Mouse (Mus musculus) MEL (cell line): ENCODE data around the gene Heatr5a. TPM values are rescaled to one million over a fixed set of nuclear protein-coding genes. Genes with fewer than 3 reads are reported as not detected.

Experiments
- DNase-seq: peaks from one replicate; pipeline ENCODE4 v3.0.0; 2011; ENCODE audit warnings: low read depth, low spot score
- H3K27ac ChIP-seq: 2 replicates; pipeline ENCODE4 v1.5.1; 2012; ENCODE audit warnings: low read depth, mild to moderate bottlenecking, control low read depth, low read length, moderate library complexity; ENCODE audit not compliant: control insufficient read depth
- H3K27me3 ChIP-seq, 2 experiments: fragments of 150-350 bp in 1 of 2; sonication (generic) in 1 of 2; 2 replicates each; pipeline ENCODE4 v1.6.1; 2012; ENCODE audit warnings: low read length in 2 of 2, mild to moderate bottlenecking in 2 of 2, improper control_type of control experiment in 1 of 2, moderate library complexity in 1 of 2; ENCODE audit not compliant: insufficient read depth in 2 of 2, control insufficient read depth in 1 of 2
- H3K36me3 ChIP-seq, 2 experiments: 2 replicates each; pipeline ENCODE4 v1.6.1; 2012 to 2014; ENCODE audit warnings: low read length in 2 of 2, improper control_type of control experiment in 1 of 2, inconsistent platforms in 1 of 2, mild to moderate bottlenecking in 1 of 2; ENCODE audit not compliant: insufficient read depth in 2 of 2, control insufficient read depth in 1 of 2
- H3K4me1 ChIP-seq, 2 experiments: fragments of 150-350 bp in 1 of 2; sonication (generic) in 1 of 2; 2 replicates each; pipeline ENCODE4 v1.6.1; 2012; ENCODE audit warnings: low read length in 2 of 2, improper control_type of control experiment in 1 of 2, mild to moderate bottlenecking in 1 of 2; ENCODE audit not compliant: insufficient read depth in 2 of 2, control insufficient read depth in 1 of 2
- H3K4me3 ChIP-seq, 2 experiments: fragments of 150-350 bp in 1 of 2; sonication (generic) in 1 of 2; 2 replicates each; pipeline ENCODE4 v1.5.1; 2012; ENCODE audit warnings: low read depth in 2 of 2, low read length in 2 of 2, mild to moderate bottlenecking in 2 of 2, moderate library complexity in 2 of 2, control low read depth in 1 of 2, improper control_type of control experiment in 1 of 2; ENCODE audit not compliant: control insufficient read depth in 1 of 2, insufficient read depth in 1 of 2
- H3K79me2 ChIP-seq: 2 replicates; pipeline ENCODE4 v1.6.1; 2012; ENCODE audit warnings: mild to moderate bottlenecking, low read length, moderate library complexity; ENCODE audit not compliant: control insufficient read depth, poor library complexity, insufficient read depth
- H3K9ac ChIP-seq: 2 replicates; pipeline ENCODE4 v1.6.1; 2012; ENCODE audit warnings: low read depth, mild to moderate bottlenecking, control low read depth, low read length, moderate library complexity; ENCODE audit not compliant: control insufficient read depth, poor library complexity, severe bottlenecking
- H3K9me3 ChIP-seq: fragments of 150-350 bp; sonication (generic); replicated peaks from 2 replicates; pipeline ENCODE4 v1.6.1; 2012; ENCODE audit warnings: mild to moderate bottlenecking, low read length, improper control_type of control experiment, moderate library complexity; ENCODE audit not compliant: insufficient read depth
- BHLHE40 ChIP-seq: IDR thresholded peaks from 2 replicates; pipeline ENCODE4 v1.6.1; 2012; ENCODE audit warnings: low read depth, mild to moderate bottlenecking, inconsistent platforms, low read length, improper control_type of control experiment, borderline replicate concordance
- CHD1 ChIP-seq: IDR thresholded peaks from 2 replicates; pipeline ENCODE4 v1.6.1; 2012; ENCODE audit warnings: low read depth, mild to moderate bottlenecking, inconsistent platforms, low read length, improper control_type of control experiment
- CHD2 ChIP-seq: IDR thresholded peaks from 2 replicates; pipeline ENCODE4 v1.6.1; 2011; ENCODE audit warnings: low read length, improper control_type of control experiment
- ELF1 ChIP-seq: IDR thresholded peaks from 2 replicates; pipeline ENCODE4 v1.6.1; 2014; ENCODE audit warnings: low read depth, mild to moderate bottlenecking, inconsistent platforms, low read length, improper control_type of control experiment, moderate library complexity
- EP300 ChIP-seq, 2 experiments: IDR thresholded peaks; 2 replicates each; pipeline ENCODE4 v1.6.1; 2011; ENCODE audit warnings: improper control_type of control experiment in 2 of 2, low read length in 2 of 2, low read depth in 1 of 2, mild to moderate bottlenecking in 1 of 2
- ETS1 ChIP-seq: IDR thresholded peaks from 2 replicates; pipeline ENCODE4 v1.6.1; 2012; ENCODE audit warnings: low read depth, mild to moderate bottlenecking, inconsistent platforms, low read length, improper control_type of control experiment, moderate library complexity
- GABPA ChIP-seq: IDR thresholded peaks from 2 replicates; pipeline ENCODE4 v1.6.1; 2012; ENCODE audit warnings: low read depth, mild to moderate bottlenecking, inconsistent platforms, low read length, improper control_type of control experiment, moderate library complexity
- GATA1 ChIP-seq: IDR thresholded peaks from 2 replicates; pipeline ENCODE4 v1.6.1; 2011; ENCODE audit warnings: low read depth, low read length, improper control_type of control experiment
- KAT2A ChIP-seq: conservative IDR thresholded peaks from 2 replicates; pipeline ENCODE4 v1.6.1; 2012; ENCODE audit warnings: low read depth, low read length, improper control_type of control experiment, inconsistent platforms
- MAX ChIP-seq: IDR thresholded peaks from 2 replicates; pipeline ENCODE4 v1.6.1; 2011; ENCODE audit warnings: low read length, improper control_type of control experiment
- MAZ ChIP-seq: IDR thresholded peaks from 2 replicates; pipeline ENCODE4 v1.6.1; 2012; ENCODE audit warnings: low read depth, mild to moderate bottlenecking, inconsistent platforms, low read length, improper control_type of control experiment
- MEF2A ChIP-seq: IDR thresholded peaks from 2 replicates; pipeline ENCODE4 v1.6.1; 2014; ENCODE audit warnings: low read depth, mild to moderate bottlenecking, inconsistent platforms, low read length, improper control_type of control experiment; ENCODE audit not compliant: poor library complexity, insufficient replicate concordance, severe bottlenecking; ENCODE audit errors: extremely low read depth
- MYB ChIP-seq: IDR thresholded peaks from 2 replicates; pipeline ENCODE4 v1.6.1; 2011; ENCODE audit warnings: mild to moderate bottlenecking, low read depth, low read length, improper control_type of control experiment
- MYC ChIP-seq: IDR thresholded peaks from 2 replicates; pipeline ENCODE4 v1.6.1; 2011; ENCODE audit warnings: low read depth, mild to moderate bottlenecking, low read length, improper control_type of control experiment, moderate library complexity
- POLR2AphosphoS2 ChIP-seq: IDR thresholded peaks from 2 replicates; pipeline ENCODE4 v1.6.1; 2011; ENCODE audit warnings: low read length, improper control_type of control experiment
- TAL1 ChIP-seq: IDR thresholded peaks from 2 replicates; pipeline ENCODE4 v1.6.1; 2012; ENCODE audit warnings: mild to moderate bottlenecking, inconsistent platforms, low read length, moderate library complexity, mixed read lengths
- TBP ChIP-seq: IDR thresholded peaks from 2 replicates; pipeline ENCODE4 v1.8.0; 2011; ENCODE audit warnings: low read depth, low read length, improper control_type of control experiment
- TCF12 ChIP-seq: IDR thresholded peaks from 2 replicates; pipeline ENCODE4 v1.6.1; 2014; ENCODE audit warnings: low read depth, mild to moderate bottlenecking, inconsistent platforms, low read length, improper control_type of control experiment, moderate library complexity
- USF1 ChIP-seq: IDR thresholded peaks from 2 replicates; pipeline ENCODE4 v1.6.1; 2014; ENCODE audit warnings: low read depth, mild to moderate bottlenecking, inconsistent platforms, low read length, improper control_type of control experiment, moderate library complexity
- ZC3H11A ChIP-seq: IDR thresholded peaks from 2 replicates; pipeline ENCODE4 v1.6.1; 2012; ENCODE audit warnings: low read depth, mild to moderate bottlenecking, inconsistent platforms, low read length, improper control_type of control experiment
- ZKSCAN1 ChIP-seq: IDR thresholded peaks from 2 replicates; pipeline ENCODE4 v1.6.1; 2012; ENCODE audit warnings: low read depth, mild to moderate bottlenecking, inconsistent platforms, low read length, improper control_type of control experiment, moderate library complexity
- ZNF384 ChIP-seq: IDR thresholded peaks from 2 replicates; pipeline ENCODE4 v1.6.1; 2012; ENCODE audit warnings: low read depth, mild to moderate bottlenecking, inconsistent platforms, low read length, improper control_type of control experiment
- polyA plus RNA-seq, 2 experiments: library from polyadenylated mRNA; stranded (reverse) in 1 of 2; unstranded in 1 of 2; fragments of >175 nt in 1 of 2; fragments of >200 nt in 1 of 2; gene quantifications; 2 replicates each; pipeline versions ENCODE4 v1.2.1 to v1.2.4; 2012; ENCODE audit warnings: low replicate concordance in 2 of 2, low read depth in 1 of 2; ENCODE audit not compliant: insufficient read length in 2 of 2, insufficient read depth in 1 of 2, missing spikeins in 1 of 2
- total RNA-seq: library from RNA; depleted of rRNA; stranded (reverse); fragments of 300-350 nt; gene quantifications from 2 replicates; pipeline ENCODE4 v1.2.3, GENCODE M21; 2012

Gene Heatr5a
- total and polyA plus RNA-seq, 3 experiments, result 41.2 to 70.5 (median 70.4) TPM

DNA sequence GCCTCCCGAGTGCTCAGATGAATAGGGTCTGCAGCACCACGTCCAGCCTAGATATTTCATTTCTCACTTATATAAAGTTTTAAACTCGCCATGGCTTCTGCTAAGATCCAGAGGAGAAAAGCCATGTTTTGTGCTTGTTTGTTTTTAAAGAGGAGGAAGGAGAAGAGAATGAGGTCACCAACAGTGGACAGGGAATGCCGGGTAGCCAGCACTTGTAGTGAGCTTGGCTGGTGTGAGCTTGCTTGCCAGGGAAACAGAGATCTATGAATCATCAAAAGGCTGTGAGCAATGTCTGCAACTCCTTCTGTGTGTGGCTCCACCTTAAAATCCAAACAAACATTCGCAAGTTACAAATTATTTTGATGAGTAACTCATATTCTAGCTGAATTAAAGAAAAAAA lies 17.4 kb upstream of the Heatr5a start:
- no peaks in the 10 kb centered on the region for H3K36me3 ChIP-seq
- DNase-seq, result no peak
- TF ChIP-seq TBP, result no peak
- no peak for TF ChIP-seq TCF12
- TF ChIP-seq TAL1, result no peak
- no peak for TF ChIP-seq ETS1
- no peak for TF ChIP-seq GABPA
- TF ChIP-seq ZNF384, result no peak
- no peak for TF ChIP-seq KAT2A
- no peak for TF ChIP-seq ELF1
- TF ChIP-seq EP300 (IDR thresholded peaks at IDR 0.05; ENCODE audit: low read depth in 1 of 2, low read length in 2 of 2), result no peak
- TF ChIP-seq MYB, result no peak
- TF ChIP-seq, all 39 proteins: peak for 0
- H3K9me3 ChIP-seq, result no peaks in the 10 kb centered on the region
- no peaks in the 10 kb centered on the region for H3K79me2 ChIP-seq
- H3K4me1 ChIP-seq, result no peaks in the 10 kb centered on the region; a peak in 1 of 4 replicates
- H3K27me3 ChIP-seq, result no peaks in the 10 kb centered on the region
- H3K27ac ChIP-seq, result no peak overlapping the region
- no peak overlapping the region for H3K4me3 ChIP-seq
- H3K9ac ChIP-seq, result no peak overlapping the region

DNA sequence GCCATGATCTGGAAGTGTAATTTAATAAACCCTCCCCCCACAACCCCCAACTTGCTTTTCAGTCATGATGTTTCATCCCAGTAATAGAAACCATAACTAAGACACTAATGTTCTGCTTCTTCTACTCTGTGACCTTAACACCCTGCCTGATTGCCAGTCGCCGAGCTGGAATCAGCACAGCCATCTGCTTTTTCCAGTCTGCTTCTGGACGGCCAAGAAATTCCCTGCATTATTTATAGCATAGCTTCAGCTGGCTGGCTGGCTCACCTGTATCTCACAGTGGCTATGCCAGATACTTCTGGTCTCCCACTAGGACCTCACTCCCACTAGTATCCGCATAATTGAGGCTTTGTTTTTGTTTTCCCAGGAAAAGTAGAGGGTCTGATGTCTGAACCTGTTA lies 14.7 kb upstream of the Heatr5a start:
- no peak for TF ChIP-seq MAX
- TF ChIP-seq BHLHE40, result no peak
- no peak for TF ChIP-seq CHD2
- no peak for TF ChIP-seq GATA1
- no peak for TF ChIP-seq TBP
- no peak for TF ChIP-seq MAZ
- no peak for TF ChIP-seq ZNF384
- no peak for TF ChIP-seq ELF1
- no peak for TF ChIP-seq MYC
- TF ChIP-seq ZC3H11A, result no peak
- TF ChIP-seq USF1, result no peak
- no peak for TF ChIP-seq CHD1
- no peak for TF ChIP-seq MEF2A
- TF ChIP-seq MYB, result no peak
- TF ChIP-seq POLR2AphosphoS2, result no peak
- TF ChIP-seq KAT2A, result no peak
- no peak for TF ChIP-seq ZKSCAN1
- H3K9me3 ChIP-seq, result no peaks in the 10 kb centered on the region
- DNase-seq, result no peak
- H3K9ac ChIP-seq, result no peak overlapping the region
- H3K36me3 ChIP-seq, result no peaks in the 10 kb centered on the region
- no peaks in the 10 kb centered on the region for H3K79me2 ChIP-seq
- H3K27ac ChIP-seq, result no peak overlapping the region
- H3K4me1 ChIP-seq, result no peaks in the 10 kb centered on the region; a peak in 1 of 4 replicates
- no peak overlapping the region for H3K4me3 ChIP-seq
- no peaks in the 10 kb centered on the region for H3K27me3 ChIP-seq
